Mouse (Mus musculus): ENCODE data around the gene Mob3b.

Gene Mob3b

GRCm38 (mm10) chr4:35066163-35066562 is 91.1 kb downstream of the Mob3b start:
- in situ Hi-C loops (cut with MseI, MboI) = no loop called here

DNA sequence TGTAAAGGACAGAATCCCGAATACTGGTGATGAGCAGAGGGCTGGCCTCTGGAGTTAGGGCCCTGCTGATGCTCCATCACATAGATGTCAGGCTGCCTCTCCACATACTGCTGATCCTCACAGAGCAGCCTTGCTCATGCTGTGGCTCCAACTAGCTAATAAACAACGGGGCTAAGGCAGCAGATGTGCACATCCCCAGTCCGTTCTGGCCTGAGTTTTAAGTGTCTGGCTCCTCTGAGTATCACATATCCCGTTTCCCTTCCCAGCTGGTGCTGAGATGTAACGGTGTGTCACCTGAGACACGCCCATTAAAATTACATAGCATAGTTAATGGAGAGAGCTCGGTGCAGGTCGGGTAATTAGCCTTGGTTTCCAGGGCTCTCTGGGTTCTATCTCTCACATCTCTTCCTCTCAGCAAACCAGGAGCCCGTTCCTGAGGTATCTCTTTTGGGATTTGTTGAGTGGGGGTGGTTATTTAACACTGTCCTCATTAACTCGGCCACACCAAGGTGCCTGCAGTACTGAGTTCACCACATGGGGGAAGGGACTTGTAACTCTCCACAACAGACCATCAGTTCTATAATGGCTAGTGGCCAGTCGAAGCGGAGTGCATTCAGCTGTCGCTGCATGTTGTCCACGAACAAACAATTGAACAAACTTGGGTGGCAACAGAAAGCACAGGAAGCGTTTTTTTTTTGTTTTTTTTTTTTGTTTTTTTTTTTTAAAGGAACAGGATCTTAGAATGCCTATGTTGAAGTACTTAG is 92.0 kb downstream of the Mob3b start:
- in situ Hi-C loops (cut with MseI, MboI) = no loop called here

- in situ Hi-C loops (cut with MseI, MboI) = no loop called here
These were observed 94.1 kb downstream of the Mob3b start for GRCm38 (mm10) chr4:35063146-35063719.

GRCm38 (mm10) chr4:35060964-35061363 is 96.3 kb downstream of the Mob3b start:
- in situ Hi-C loops (cut with MseI, MboI) = no loop called here

- in situ Hi-C loops (cut with MseI, MboI) = no loop called here
These were observed 96.9 kb downstream of the Mob3b start for GRCm38 (mm10) chr4:35060401-35060800.

GRCm38 (mm10) chr4:35054362-35054761 is 102.9 kb downstream of the Mob3b start:
- in situ Hi-C loops (cut with MseI, MboI) = no loop called here

DNA sequence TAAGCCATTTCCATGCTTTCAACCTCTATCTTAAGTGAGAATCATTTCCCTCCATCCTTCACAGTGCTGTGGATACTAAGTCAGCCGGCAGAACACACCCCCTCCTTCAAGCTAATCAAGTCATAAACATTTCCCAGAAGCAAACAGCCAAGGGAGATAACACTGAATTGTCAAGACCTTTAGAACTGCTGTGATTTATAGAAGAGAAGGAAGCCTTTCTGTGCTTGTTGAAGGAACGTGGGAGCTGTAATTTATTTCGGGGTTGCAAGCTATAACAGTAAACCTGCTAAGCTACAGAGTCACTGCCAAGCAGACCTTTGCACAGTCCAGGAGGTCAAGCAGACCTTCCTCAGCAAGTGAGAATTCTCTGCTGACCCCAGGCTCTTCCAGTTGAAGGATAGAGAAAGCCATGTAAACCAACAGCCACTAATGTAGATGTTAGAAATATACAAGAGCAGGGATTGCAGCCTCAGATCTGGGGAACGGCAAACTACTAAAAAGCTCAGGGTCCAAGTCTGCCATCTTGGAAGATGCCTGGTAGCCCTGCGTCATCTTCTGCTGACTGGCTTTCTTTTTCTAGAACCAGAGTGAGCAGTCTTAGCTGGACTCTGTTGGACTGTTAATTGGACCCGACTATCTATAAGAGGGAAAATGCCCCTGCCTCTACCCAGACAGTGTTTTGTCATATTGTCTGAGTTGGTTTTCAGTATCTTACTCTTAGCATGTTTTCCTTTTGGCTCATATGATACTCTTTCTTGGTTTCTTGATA is 104.9 kb downstream of the Mob3b start:
- in situ Hi-C loops (cut with MseI, MboI) = no loop called here

GRCm38 (mm10) chr4:35051152-35051551 is 106.1 kb downstream of the Mob3b start:
- in situ Hi-C loops (cut with MseI, MboI) = no loop called here

- in situ Hi-C loops (cut with MseI, MboI) = no loop called here
These were observed 107.6 kb downstream of the Mob3b start for GRCm38 (mm10) chr4:35049742-35050058.

- in situ Hi-C loops (cut with MseI, MboI) = no loop called here
These were observed 108.1 kb downstream of the Mob3b start for GRCm38 (mm10) chr4:35049036-35049741.

DNA sequence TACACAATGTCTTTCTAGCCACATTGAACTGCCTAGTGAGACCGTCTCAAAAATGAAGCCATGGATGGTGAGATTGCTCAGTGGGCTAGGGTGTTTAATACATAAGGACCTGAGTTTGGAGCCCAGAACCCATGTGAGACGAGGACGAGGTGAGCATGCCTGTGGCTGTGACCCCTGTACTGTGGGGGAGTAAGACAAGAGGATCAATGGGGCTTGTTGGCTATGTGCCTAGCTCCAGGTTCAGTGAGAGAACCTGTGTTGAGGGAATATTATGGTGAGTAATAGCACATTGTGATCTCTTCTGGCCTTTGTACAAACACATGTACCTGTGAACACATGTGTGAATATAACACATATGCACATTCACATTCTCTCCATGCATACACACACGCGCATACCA is 116.4 kb downstream of the Mob3b start:
- in situ Hi-C loops (cut with MseI, MboI) = no loop called here

DNA sequence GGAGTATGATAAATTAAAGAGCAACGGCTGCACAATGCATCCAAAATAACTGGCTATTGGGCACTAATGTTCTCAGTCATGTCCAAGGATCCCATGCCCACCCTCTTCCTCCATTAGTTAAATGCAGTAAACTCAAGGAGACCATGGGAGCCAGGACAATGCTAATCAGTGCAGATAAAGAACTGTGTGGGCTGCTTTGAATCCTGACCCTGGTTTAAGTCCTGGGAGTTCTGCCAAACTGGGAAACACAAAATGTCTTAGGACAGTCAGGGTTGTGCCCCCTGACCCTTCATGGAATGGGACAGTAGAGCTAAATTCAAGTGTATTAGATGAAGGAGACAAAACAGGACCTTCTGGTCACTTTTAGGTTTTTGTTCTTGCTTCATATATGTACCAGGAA is 117.0 kb downstream of the Mob3b start:
- in situ Hi-C loops (cut with MseI, MboI) = no loop called here

DNA sequence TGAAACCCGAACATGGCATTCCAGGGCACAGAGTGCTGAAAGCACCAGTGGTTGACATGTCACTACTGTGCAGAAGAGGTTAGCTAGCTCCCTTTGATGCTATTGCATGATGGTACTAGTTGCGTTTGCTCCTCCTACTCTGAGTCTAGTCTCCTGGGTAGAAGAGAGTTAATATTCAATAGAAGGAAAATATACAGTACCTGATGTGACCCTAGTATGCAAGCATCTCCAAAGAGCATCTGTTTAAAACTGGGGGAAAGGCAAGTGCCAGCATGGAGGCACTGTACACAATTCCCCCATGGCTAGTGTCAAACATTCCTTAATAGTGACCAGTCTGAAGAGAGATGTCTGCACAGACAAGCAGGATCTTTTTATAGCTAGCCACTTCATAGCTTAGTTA is 119.5 kb downstream of the Mob3b start:
- in situ Hi-C loops (cut with MseI, MboI) = no loop called here

GRCm38 (mm10) chr4:35034504-35035290 is 122.6 kb downstream of the Mob3b start:
- in situ Hi-C loops (cut with MseI, MboI) = no loop called here

DNA sequence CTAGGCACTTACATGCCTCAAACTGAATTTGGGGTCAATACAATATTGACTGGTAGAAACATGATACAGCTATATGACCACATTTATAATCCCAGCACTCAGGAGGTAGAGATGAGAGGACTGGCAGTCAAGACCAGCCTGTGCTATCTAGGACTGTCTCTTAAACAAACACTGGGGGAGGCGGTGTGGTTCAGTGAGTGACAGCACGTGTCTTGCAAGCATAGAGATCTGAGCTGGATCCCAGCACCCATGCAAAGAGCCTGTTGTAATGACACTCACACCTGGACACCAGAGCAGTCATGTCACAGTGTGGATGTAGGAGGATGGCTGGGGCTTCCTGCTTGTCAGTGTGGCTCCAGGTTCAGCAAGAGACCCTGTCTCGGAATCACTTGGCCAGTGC is 124.5 kb downstream of the Mob3b start:
- in situ Hi-C loops (cut with MseI, MboI) = no loop called here

DNA sequence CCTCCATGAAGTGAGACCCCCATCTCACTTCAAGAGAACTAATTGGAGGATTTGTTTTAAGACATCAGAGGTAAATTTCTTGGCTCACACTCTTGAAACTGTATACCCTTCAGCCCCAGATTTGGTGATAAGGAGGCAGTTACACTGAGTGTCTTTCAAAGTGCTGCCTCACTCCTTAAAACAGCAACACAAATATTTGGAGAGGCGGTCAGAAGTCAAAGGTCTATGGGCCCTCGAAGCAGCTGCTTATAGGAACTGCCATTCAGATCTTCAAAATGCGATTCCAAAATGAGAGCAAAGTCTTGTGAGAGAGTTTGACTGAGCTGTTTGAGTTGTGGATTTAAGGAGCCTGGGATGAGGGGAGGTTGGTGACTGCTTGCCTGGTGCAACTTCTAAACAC is 125.7 kb downstream of the Mob3b start:
- in situ Hi-C loops (cut with MseI, MboI) = no loop called here

DNA sequence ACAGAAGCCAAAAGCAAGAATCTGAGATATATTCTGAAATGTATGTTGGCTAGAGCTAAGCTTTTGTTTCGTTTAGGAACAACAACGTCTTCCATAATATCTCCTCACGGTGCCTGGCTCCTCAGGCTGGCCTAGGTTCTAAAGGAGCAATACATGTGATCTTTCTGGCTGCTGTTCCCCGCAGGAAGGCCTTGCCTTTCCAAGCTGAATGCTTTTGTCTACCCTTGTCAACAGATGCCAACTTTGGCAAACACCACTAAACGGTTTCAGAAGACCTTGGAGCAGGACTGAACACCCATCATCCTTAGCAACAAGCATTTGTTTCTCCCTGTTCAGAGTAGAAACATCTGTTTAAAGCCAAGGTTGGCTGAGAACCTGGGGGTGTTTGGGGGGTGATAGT is 126.1 kb downstream of the Mob3b start:
- in situ Hi-C loops (cut with MseI, MboI) = no loop called here

DNA sequence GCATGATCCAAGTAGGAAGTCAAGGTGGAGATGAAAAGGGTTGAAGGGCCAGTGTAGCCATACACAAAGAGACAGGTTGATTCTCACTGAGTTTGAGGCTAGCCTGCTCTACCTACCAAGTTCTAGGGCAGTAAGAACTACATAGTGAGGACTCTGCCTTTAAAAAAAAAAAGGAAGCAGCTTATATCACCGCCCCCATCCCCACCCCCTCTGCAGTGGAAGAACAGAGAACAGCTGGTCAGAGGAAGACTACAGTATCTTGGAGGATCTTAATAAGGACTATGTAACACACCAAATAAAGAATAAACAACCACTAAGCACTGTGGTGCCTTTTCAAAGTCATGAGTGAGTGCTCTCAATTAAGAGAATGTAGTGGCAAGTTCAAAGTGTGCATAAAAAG is 138.9 kb downstream of the Mob3b start:
- in situ Hi-C loops (cut with MseI, MboI) = no loop called here

GRCm38 (mm10) chr4:35012401-35013307 is 144.6 kb downstream of the Mob3b start:
- in situ Hi-C loops (cut with MseI, MboI) = no loop called here

DNA sequence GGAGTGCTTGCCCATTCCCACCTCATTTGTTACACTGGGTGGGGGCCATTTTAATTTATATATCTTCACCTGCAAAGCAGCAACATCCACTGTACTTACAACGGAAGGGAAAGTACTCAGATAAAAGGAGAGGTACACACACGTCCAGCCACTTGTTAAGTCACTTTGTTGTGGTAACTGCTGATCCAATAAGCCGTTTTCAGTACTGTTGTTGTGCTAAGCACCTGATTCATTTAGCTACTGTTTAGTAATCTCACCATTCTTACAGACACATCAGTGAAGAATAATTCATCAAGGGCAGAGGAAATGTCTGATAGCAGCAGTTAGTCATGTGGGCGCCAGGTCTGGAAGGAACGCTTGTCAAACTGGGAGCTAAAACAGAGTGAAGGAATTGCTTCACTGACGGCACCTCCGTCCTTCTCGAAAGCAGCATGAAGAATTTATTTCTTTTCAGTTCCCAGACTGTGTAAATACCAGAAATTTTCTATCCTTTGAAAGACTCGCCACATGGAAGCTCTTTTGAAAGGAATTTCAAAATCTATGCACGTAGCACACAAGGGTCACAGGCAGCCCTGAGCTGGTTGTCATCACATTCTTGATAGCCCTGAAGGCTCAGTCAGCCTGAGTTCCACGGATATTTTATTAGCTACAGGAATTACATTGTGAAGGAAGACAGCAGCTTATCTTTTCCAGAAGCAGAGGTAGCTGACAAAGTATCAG is 150.6 kb downstream of the Mob3b start:
- in situ Hi-C loops (cut with MseI, MboI) = no loop called here

Measured in mouse trophoblast stem cell (cell line).